Mouse (Mus musculus) kidney, embryonic 16.5 days (tissue): ENCODE measurements around the gene Bmp3. TPM values are rescaled to one million over a fixed set of nuclear protein-coding genes. Genes with fewer than 3 reads are reported as not detected.

Experiments
- ATAC-seq: fragments of 200-750 bp; cut with Nextera tagmentation; 2 replicates; pipeline ENCODE4 v1.8.0; 2017; ENCODE audit warnings: moderate TSS enrichment; ENCODE audit not compliant: low FRiP score, low TSS enrichment
- H3K27ac ChIP-seq: fragments of 300-500 bp; sonication (generic); 2 replicates; pipeline ENCODE4 v1.5.1; 2014; ENCODE audit warnings: low read length
- H3K27me3 ChIP-seq: fragments of 300-500 bp; sonication (generic); 2 replicates; pipeline ENCODE4 v1.6.1; 2014; ENCODE audit warnings: low read length, control low read depth, mixed read lengths; ENCODE audit not compliant: insufficient read depth
- H3K36me3 ChIP-seq: fragments of 300-500 bp; sonication (generic); 2 replicates; pipeline ENCODE4 v1.6.1; 2014; ENCODE audit warnings: low read length, control low read depth, mixed read lengths; ENCODE audit not compliant: insufficient read depth
- H3K4me1 ChIP-seq: fragments of 300-500 bp; sonication (generic); 2 replicates; pipeline ENCODE4 v1.6.1; 2014; ENCODE audit warnings: low read length, control low read depth, mixed read lengths; ENCODE audit not compliant: insufficient read depth
- H3K4me2 ChIP-seq: fragments of 300-500 bp; sonication (generic); replicated peaks from 2 replicates; pipeline ENCODE4 v1.6.1; 2014; ENCODE audit warnings: low read depth, low read length
- H3K4me3 ChIP-seq: fragments of 300-500 bp; sonication (generic); 2 replicates; pipeline ENCODE4 v1.5.1; 2014; ENCODE audit warnings: mild to moderate bottlenecking, low read length
- H3K9ac ChIP-seq: fragments of 300-500 bp; sonication (generic); replicated peaks from 2 replicates; pipeline ENCODE4 v1.6.1; 2014; ENCODE audit warnings: low read length
- H3K9me3 ChIP-seq: fragments of 300-500 bp; sonication (generic); 2 replicates; pipeline ENCODE4 v1.6.1; 2016; ENCODE audit warnings: low read length, control low read depth
- WGBS: fragments of 180-500 bp; shearing (Covaris S2); extraction: QIAGEN DNeasy Blood & Tissue Kit; methylation state at CpG from one replicate; pipeline ENCODE4 v1.1.7; 2014; 5-methylcytosine and 5-hydroxymethylcytosine counted together
- polyA plus RNA-seq: library from polyadenylated mRNA; unstranded; fragments of >200 nt; fragmentation: Nextera tagmentation; extraction: Ambion mirVana; gene quantifications from 2 replicates; pipeline ENCODE4 v1.2.1, GENCODE M21; 2015

Gene Bmp3
- polyA plus RNA-seq, 1 experiment from 2014 or later, result 10.2 TPM

GRCm38 (mm10) chr5:98844664-98845063 lies 9.6 kb upstream of the Bmp3 start:
- Histone ChIP-seq H3K4me1 (no peaks in the 10 kb centered on the region), H3K36me3 (no peaks in the 10 kb centered on the region), H3K4me3 (no peak overlapping the region), H3K9ac (no peak overlapping the region), H3K4me2 (no peak overlapping the region), H3K27ac (no peak overlapping the region), H3K27me3 (no peaks in the 10 kb centered on the region), H3K9me3 (no peaks in the 10 kb centered on the region)
- WGBS, result 38% methylated on average over 1 of the region's 1 CpGs
- no peak for ATAC-seq

GRCm38 (mm10) chr5:98854627-98855564 lies 681 bp downstream of the Bmp3 start:
- Histone ChIP-seq H3K27me3 (peaks cover 36% of the 10 kb centered on the region), H3K4me3 (peak overlapping the region; percentile 67), H3K9ac (peak overlapping the region; percentile 80), H3K9me3 (no peaks in the 10 kb centered on the region), H3K27ac (peak overlapping the region; percentile 37), H3K36me3 (no peaks in the 10 kb centered on the region), H3K4me1 (peaks cover 11% of the 10 kb centered on the region), H3K4me2 (peak overlapping the region; percentile 92)
- WGBS, result under 1% methylated on average over 69 of the region's 75 CpGs
- peak; percentile 94 for ATAC-seq

GRCm38 (mm10) chr5:98855741-98856140 lies 1.5 kb downstream of the Bmp3 start:
- Histone ChIP-seq H3K27me3 (peaks cover 36% of the 10 kb centered on the region), H3K27ac (no peak overlapping the region), H3K9me3 (no peaks in the 10 kb centered on the region), H3K4me3 (peak overlapping the region; percentile 67), H3K4me1 (peaks cover 11% of the 10 kb centered on the region), H3K4me2 (peak overlapping the region; percentile 92), H3K36me3 (no peaks in the 10 kb centered on the region), H3K9ac (peak overlapping the region; percentile 80)
- WGBS, result 9% methylated on average over 12 of the region's 12 CpGs
- no peak for ATAC-seq

GRCm38 (mm10) chr5:98856356-98856755 lies 2.1 kb downstream of the Bmp3 start:
- Histone ChIP-seq H3K27ac (no peak overlapping the region), H3K27me3 (peaks cover 36% of the 10 kb centered on the region), H3K4me3 (peak overlapping the region; percentile 67), H3K4me2 (peak overlapping the region; percentile 92), H3K9ac (peak overlapping the region; percentile 80; the same call in 1 of the 2 replicates), H3K36me3 (no peaks in the 10 kb centered on the region), H3K4me1 (peaks cover 11% of the 10 kb centered on the region), H3K9me3 (no peaks in the 10 kb centered on the region)
- 47% methylated on average over 7 of the region's 7 CpGs for WGBS
- no peak for ATAC-seq

- no peak overlapping the region for H3K4me3 ChIP-seq
- H3K36me3 ChIP-seq, result no peaks in the 10 kb centered on the region
- WGBS, result 1% methylated on average over 6 of the region's 6 CpGs
- H3K4me1 ChIP-seq, result 0 out of 2 replicates have a peak, but pooled peaks cover 4% of the 10 kb centered on the region
- peak overlapping the region; percentile 26; the same call in 1 of the 2 replicates for H3K4me2 ChIP-seq
- H3K9me3 ChIP-seq, result no peaks in the 10 kb centered on the region
- H3K27ac ChIP-seq, result no peak overlapping the region
- ATAC-seq, result no peak
- H3K9ac ChIP-seq, result no peak overlapping the region
- no peaks in the 10 kb centered on the region for H3K27me3 ChIP-seq
These were observed 9.7 kb downstream of the Bmp3 start for GRCm38 (mm10) chr5:98863891-98864290.

GRCm38 (mm10) chr5:98865146-98865545 lies 10.9 kb downstream of the Bmp3 start:
- H3K9me3 ChIP-seq, result no peaks in the 10 kb centered on the region
- 0 out of 2 replicates have a peak, but pooled peaks cover 4% of the 10 kb centered on the region for H3K4me1 ChIP-seq
- no peak overlapping the region for H3K27ac ChIP-seq
- H3K4me3 ChIP-seq, result no peak overlapping the region
- H3K4me2 ChIP-seq, result no peak overlapping the region
- no peak for ATAC-seq
- H3K27me3 ChIP-seq, result no peaks in the 10 kb centered on the region
- H3K9ac ChIP-seq, result no peak overlapping the region
- WGBS, result 81% methylated on average over 5 of the region's 5 CpGs
- no peaks in the 10 kb centered on the region for H3K36me3 ChIP-seq

- H3K4me2 ChIP-seq, result no peak overlapping the region
- WGBS, result 58% methylated on average over 5 of the region's 5 CpGs
These were observed 21.8 kb downstream of the Bmp3 start for GRCm38 (mm10) chr5:98876056-98876455.

GRCm38 (mm10) chr5:98878891-98879290 lies 24.7 kb downstream of the Bmp3 start:
- Histone ChIP-seq H3K4me3 (no peak overlapping the region), H3K9ac (no peak overlapping the region), H3K4me2 (no peak overlapping the region), H3K36me3 (no peaks in the 10 kb centered on the region), H3K9me3 (no peaks in the 10 kb centered on the region), H3K27me3 (no peaks in the 10 kb centered on the region), H3K4me1 (0 out of 2 replicates have a peak, but pooled peaks cover 3% of the 10 kb centered on the region), H3K27ac (no peak overlapping the region)
- ATAC-seq, result no peak

More at GRCm38 (mm10) chr5:98876056-98876455, 21.8 kb downstream of the Bmp3 start:
- no peaks in the 10 kb centered on the region for H3K36me3 ChIP-seq
- H3K4me1 ChIP-seq, result 0 out of 2 replicates have a peak, but pooled peaks cover 3% of the 10 kb centered on the region
- H3K4me3 ChIP-seq, result no peak overlapping the region
- ATAC-seq, result no peak
- H3K27me3 ChIP-seq, result no peaks in the 10 kb centered on the region
- H3K27ac ChIP-seq, result no peak overlapping the region
- H3K9me3 ChIP-seq, result no peaks in the 10 kb centered on the region
- no peak overlapping the region for H3K9ac ChIP-seq

- no peaks in the 10 kb centered on the region for H3K4me1 ChIP-seq
- H3K4me3 ChIP-seq, result no peak overlapping the region
- 51% methylated on average over 3 of the region's 3 CpGs for WGBS
- no peak overlapping the region for H3K27ac ChIP-seq
- H3K27me3 ChIP-seq, result no peaks in the 10 kb centered on the region
- H3K4me2 ChIP-seq, result no peak overlapping the region
- H3K9ac ChIP-seq, result no peak overlapping the region
- no peaks in the 10 kb centered on the region for H3K9me3 ChIP-seq
- no peak for ATAC-seq
- H3K36me3 ChIP-seq, result no peaks in the 10 kb centered on the region
These were observed 27.9 kb downstream of the Bmp3 start for GRCm38 (mm10) chr5:98882096-98882495.

- ATAC-seq, result no peak
- H3K9me3 ChIP-seq, result no peaks in the 10 kb centered on the region
- no peak overlapping the region for H3K4me2 ChIP-seq
- no peak overlapping the region for H3K4me3 ChIP-seq
- H3K27me3 ChIP-seq, result no peaks in the 10 kb centered on the region
- no peak overlapping the region for H3K27ac ChIP-seq
- no peaks in the 10 kb centered on the region for H3K36me3 ChIP-seq
- no peak overlapping the region for H3K9ac ChIP-seq
- 68% methylated on average over 2 of the region's 2 CpGs for WGBS
- H3K4me1 ChIP-seq, result no peaks in the 10 kb centered on the region
These were observed 36.4 kb downstream of the Bmp3 start for GRCm38 (mm10) chr5:98890544-98891050.
